Mouse (Mus musculus) ZHBTc4 (cell line): ENCODE measurements around the gene Pklr.

Experiments used
- DNase-seq: peaks from one replicate; pipeline ENCODE4 v3.0.0-alpha.2; 2011; ENCODE audit warnings: low read depth, low spot score

Gene Pklr

DNA sequence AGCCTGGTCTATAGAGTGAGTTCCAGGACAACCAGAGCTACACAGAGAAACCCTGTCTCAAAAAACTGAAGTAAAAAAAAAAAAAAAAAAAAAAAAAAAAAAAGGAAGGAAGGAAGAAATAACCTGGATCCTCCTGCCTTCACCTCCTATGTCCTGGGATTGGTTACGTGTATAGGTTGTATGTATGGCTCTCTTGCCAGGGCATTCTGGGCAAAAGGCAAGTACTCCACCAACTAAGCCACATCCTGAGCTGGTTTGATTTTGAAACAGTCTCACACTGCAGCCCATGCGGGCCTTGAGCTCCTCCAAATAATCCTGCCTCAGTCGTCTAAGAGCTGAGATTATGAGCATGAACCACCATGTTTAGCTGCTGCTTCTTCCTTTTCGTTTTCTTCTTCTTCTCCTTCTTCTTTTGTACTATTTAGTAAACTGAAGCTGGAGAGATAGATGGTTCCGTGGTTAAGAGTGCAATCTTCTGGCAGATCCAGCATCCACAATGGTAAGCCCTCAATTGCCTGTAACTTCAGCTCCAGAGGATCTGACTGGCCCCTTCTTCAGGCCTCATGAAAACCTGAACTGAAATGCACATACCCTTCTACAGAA is 27.8 kb downstream of the Pklr start:
- no peak for DNase-seq

DNA sequence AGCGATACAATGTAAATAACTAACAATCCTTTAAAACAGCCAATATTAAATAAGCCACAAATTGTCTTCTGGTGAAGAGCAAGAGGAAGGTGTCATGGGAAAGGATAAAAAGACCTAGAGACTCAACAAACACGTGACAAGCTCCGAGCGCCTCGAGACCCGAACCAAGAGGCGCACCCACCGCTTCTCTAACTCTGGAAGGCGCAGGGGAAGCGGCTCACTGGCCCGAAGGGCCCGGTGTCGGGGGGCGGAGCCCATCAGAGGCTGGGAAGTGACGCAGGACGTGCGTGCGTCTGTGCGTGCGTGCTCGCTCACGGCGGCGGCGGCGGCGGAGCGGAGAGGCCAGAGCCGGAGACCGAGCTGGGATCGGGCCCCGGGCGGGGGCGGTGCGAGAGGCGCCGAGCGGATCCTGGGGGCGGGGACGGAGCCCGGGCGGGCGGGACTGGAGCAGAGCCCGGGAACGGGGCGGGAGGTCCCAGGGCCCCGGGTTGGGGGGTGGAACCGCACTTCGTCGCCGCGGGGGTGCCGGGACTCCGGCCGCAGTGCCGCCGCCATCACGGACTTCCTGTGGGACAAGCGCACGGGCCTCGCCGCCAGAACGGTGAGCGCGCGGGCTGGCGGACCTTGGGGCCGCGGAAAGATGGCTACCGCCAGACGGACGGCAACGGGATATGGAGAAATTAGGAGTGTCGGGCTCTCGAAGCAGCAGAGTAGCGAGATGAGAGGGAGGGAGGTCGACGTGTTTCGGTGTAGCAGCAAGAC is 28.7 kb downstream of the Pklr start, which contains the start of gene Clk2:
Gene Clk2, plus strand, starts transcription at position 290 of the 762 bp plus-strand sequence.
- DNase-seq: peak; percentile 98

DNA sequence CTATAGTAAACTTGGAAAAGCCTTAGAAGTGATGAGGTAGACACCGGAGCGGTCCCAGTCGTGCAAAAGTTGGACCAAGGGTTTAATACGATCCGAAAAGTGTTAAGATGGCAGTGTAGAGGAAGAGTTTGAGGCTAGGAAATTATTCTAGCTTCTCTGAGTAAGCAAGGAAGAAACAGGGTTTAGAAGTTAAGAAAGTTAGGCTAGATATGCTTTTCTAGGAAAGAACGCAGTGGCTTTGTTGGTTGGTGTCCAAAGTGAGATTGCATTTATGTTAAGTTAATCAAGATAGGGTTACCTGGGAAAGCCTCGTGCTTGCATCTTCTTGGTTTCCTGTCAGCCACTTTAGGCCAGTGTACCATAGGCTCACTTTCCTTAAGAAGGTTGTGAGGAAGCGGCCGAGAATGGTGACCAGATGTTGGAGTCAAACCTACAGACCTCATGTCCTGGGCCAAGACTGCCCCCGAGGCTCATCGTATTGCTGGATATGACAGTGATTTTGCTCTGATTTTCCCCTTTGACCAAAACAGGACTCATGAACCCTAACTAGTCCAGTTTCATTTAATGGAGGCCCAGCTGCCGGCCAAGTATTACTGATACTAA is 29.4 kb downstream of the Pklr start:
- DNase-seq: no peak

- DNase-seq: no peak
These were observed 31.0 kb downstream of the Pklr start for GRCm38 (mm10) chr3:89166945-89167344.

DNA sequence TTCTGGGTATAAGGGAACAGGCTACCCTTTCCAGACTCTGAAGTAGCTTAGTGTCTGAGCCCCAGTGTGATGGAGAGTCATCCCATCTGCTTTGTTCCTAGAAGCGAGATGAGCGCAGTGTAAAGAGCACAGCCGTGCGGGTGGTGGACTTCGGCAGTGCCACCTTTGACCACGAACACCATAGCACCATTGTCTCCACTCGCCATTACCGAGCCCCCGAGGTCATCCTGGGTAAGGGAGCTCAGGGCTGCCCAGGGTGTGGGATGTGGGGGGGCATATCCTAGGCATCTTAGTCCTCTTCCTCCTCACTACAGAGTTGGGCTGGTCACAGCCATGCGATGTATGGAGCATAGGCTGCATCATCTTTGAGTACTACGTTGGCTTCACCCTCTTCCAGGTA is 38.9 kb downstream of the Pklr start:
- no peak for DNase-seq

- DNase-seq: no peak
These were observed 39.6 kb downstream of the Pklr start for GRCm38 (mm10) chr3:89175544-89175943.

DNA sequence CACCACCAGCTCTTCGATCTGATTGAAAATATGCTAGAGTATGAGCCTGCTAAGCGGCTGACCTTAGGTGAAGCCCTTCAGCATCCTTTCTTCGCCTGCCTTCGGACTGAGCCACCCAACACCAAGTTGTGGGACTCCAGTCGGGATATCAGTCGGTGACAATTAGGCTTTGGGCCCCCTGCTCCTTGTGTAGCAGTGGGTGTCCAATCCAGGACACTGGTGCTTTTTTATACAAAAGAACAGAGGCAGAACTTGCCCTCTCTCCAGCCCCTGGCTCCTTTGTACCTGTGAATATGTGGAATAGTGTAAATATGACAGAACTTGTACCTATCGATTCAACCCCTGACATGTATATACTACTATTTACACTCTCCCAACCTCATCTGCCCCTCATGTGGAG is 40.5 kb downstream of the Pklr start:
- no peak for DNase-seq

- DNase-seq: peak; percentile 99
These were observed 41.5 kb downstream of the Pklr start, which contains the start of gene Scamp3 for GRCm38 (mm10) chr3:89177242-89178106. Gene Scamp3, plus strand, starts transcription at chr3:89177473.

DNA sequence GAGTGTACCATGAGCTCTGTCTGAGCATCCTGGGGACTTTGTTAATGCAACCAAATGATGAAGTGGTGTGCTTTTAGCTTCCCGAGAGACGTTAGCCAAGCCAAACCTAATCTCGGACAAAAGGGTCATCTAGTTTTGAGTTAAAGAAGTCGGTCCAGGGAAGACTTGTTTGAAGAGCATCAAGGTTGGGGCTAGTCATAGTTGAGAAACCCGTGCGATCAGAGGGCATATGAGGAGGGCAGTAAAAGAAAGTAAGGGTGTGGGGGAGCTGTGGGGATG is 42.1 kb downstream of the Pklr start:
- DNase-seq: no peak

DNA sequence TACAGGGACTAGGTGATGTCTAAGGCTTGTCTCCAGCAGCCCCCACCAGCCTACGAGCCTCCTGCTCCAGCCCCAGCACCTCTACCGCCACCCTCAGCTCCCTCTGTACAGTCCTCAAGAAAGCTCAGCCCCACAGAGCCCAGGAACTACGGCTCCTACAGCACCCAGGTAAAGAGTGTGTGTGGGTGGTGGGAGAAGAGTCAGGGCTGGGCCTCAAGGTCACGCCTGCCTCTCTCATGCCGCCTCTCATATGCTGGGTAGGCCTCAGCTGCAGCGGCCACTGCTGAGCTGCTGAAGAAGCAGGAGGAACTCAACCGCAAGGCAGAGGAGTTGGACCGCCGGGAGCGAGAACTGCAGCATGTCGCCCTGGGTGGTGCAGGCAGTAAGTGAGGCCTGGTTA is 43.1 kb downstream of the Pklr start:
- no peak for DNase-seq

- no peak for DNase-seq
These were observed 46.0 kb downstream of the Pklr start for GRCm38 (mm10) chr3:89181749-89182500.

DNA sequence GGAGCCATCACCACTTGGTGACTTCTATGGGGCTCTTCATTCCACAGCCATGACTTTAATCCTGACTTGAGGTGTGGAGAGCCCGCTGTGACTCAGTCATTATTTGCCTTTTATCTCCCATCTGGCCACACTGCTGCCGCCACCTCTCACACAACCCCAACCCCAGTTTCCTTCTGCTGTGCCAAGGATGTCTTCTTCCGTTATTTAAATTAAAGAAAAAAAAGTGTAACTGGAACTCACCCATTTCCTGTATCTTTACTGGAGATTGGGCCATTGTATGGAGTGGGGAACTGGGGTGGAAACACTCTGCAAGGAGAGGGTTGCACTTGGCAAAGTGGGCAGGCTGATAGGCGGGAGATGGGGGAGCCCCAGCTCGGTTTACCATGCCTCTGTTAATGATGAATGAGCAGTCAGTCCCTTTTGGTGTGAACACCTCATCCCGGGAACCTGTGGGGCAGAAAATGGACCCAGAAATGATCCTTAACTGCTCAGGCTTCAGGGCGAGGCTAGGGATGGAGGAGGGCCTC is 46.7 kb downstream of the Pklr start:
- DNase-seq: no peak

- peak; percentile 93 for DNase-seq
These were observed 47.4 kb downstream of the Pklr start, which contains the start of gene Fam189b for GRCm38 (mm10) chr3:89183058-89183958. Gene Fam189b, plus strand, starts transcription at chr3:89183143.

- DNase-seq: no peak
These were observed 48.0 kb downstream of the Pklr start for GRCm38 (mm10) chr3:89183959-89184315.

GRCm38 (mm10) chr3:89187197-89187596 is 51.3 kb downstream of the Pklr start:
- DNase-seq: peak; percentile 40

GRCm38 (mm10) chr3:89187690-89188477 is 51.9 kb downstream of the Pklr start:
- DNase-seq: no peak

DNA sequence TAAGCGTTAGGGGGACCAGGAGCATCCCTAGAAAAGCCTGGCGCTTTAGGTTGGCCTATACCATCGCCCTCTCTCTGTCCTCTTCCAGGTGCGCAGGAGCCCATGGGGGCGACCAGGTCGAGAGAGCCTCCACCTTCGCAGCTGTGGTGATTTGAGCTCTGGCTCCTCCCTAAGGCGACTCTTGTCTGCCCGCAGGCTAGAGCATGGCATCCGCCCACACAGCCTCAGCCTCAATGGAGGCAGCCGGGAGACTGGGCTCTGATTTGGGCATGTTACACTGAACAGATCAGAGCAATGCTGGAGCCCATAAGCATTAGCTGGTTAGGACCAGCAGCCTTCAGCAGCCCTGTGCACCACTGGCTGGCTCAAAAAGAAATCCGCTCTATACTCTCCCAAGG is 52.5 kb downstream of the Pklr start:
- peak; percentile 61 for DNase-seq

GRCm38 (mm10) chr3:89190436-89190835 is 54.5 kb downstream of the Pklr start:
- DNase-seq: no peak

- no peak for DNase-seq
These were observed 57.4 kb downstream of the Pklr start for GRCm38 (mm10) chr3:89193351-89193750.
